Mouse (Mus musculus): ENCODE data around the gene Erich3. TPM values are rescaled to one million over a fixed set of nuclear protein-coding genes. Genes with fewer than 3 reads are reported as not detected.

Erich3 gene
- 0.02 TPM in 2 replicates for polyA plus RNA-seq (2012; rRNA removed)

DNA sequence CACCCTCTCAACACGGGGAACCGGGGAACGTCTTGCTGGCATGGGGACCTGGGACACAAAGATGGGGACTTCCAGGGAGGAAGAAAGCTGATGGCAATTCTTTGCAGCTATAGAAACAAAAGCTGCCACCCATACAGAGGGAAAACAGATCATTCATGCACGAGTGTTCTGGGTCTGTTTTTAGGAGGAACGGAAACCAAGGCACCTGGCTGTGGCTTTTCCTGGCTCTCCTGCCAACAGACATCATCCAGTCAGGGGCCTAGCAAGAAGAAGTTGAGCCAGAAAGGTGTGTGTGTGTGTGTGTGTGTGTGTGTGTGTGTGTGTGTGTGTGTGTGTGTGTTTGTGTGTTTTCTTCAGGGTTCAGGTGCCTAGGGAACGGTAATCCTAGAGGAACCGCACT, at the start of gene Erich3:
TSS of gene Erich3 (plus strand) at position 315 of the 400 bp plus-strand sequence.

Other genes starting within 250 kb of the Erich3 start
- gene Cryz, start 67.1 kb upstream of the Erich3 start, polyA plus RNA-seq (2012; rRNA removed) = 15.1 and 15.6 TPM in 2 replicates
- gene Tyw3, start 66.8 kb upstream of the Erich3 start, polyA plus RNA-seq (2012; rRNA removed) = 2.9 and 3.4 TPM in 2 replicates